Mouse (Mus musculus): ENCODE results near the gene Lcp2.

The Lcp2 gene

GRCm38 (mm10) chr11:34046767-34047541 is at the start of gene Lcp2:
Gene Lcp2 (plus strand): TSS chr11:34046920.
- DNase-seq (ENCODE audit: low spot score): no peak

DNA sequence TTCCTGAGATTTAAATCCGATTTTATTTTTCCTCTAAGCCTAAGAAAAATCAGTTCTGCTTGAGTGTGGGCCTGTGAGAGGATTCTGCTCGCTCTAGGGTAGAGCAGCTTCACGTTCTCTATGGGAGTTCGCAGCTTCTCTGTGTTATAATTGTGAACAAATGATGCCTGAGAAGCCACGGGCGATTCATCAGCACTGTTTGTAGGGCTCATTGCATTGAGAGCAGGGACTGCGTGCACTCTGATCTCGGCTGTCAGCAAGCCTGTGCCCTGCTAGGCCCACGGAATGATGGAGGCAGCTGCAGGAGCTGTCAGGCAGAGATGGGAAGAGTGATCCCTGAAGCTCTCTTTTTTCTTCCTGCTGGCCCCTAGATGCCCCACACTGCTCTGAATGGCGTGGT is 48.5 kb upstream of the Lcp2 start:
- DNase-seq (ENCODE audit: low spot score): no peak

DNA sequence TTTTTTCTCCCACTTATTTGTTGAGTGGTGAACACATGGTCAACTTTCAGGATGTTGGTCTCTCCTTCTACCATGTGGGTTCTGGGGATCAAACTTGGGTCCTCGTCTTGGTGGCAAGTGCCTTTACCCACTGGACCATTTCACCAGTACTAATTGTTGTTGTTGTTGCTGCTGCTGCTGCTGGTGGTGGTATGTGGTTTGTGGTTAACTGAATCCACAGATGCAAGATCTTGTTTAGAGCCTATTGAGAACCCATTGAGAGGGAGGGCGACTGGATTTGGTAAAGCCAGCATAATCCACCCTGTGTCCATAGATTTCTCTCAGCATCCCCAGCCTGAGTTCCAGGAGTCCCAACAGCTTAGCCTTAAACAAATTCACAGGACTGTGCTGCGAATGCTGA is 46.3 kb upstream of the Lcp2 start:
- DNase-seq (ENCODE audit: low spot score): no peak

GRCm38 (mm10) chr11:34001938-34002592 is 44.7 kb upstream of the Lcp2 start:
- no peak for DNase-seq (ENCODE audit: low spot score)

- DNase-seq (ENCODE audit: low spot score): no peak
Measured at GRCm38 (mm10) chr11:34002593-34002965, 44.1 kb upstream of the Lcp2 start.

DNA sequence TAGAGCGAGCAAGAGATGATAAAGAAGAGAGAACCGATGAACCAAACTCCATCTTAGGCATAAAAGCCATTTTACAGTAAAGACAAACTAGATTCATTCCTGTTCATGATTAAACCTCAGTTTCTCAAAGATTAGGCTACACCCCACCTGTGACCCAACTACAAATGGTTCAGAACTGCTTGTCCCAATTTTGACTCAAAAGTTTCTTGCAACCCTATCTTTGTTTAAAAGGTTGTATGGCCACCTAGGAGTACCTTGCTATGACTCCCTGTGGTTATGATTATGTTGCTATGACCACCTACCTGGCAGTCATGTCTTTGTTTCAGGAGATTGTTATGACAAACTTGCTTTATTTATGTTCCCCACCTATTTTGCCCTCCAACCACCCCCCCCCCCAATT is 39.1 kb upstream of the Lcp2 start:
- DNase-seq (ENCODE audit: low spot score): no peak

GRCm38 (mm10) chr11:34008214-34008613 is 38.5 kb upstream of the Lcp2 start:
- DNase-seq (ENCODE audit: low spot score): no peak

- DNase-seq (ENCODE audit: low spot score): peak; percentile 64
Measured at GRCm38 (mm10) chr11:34008702-34009101, 38.0 kb upstream of the Lcp2 start.

- DNase-seq (ENCODE audit: low spot score): no peak
Measured at GRCm38 (mm10) chr11:34009316-34010087, 37.2 kb upstream of the Lcp2 start.

DNA sequence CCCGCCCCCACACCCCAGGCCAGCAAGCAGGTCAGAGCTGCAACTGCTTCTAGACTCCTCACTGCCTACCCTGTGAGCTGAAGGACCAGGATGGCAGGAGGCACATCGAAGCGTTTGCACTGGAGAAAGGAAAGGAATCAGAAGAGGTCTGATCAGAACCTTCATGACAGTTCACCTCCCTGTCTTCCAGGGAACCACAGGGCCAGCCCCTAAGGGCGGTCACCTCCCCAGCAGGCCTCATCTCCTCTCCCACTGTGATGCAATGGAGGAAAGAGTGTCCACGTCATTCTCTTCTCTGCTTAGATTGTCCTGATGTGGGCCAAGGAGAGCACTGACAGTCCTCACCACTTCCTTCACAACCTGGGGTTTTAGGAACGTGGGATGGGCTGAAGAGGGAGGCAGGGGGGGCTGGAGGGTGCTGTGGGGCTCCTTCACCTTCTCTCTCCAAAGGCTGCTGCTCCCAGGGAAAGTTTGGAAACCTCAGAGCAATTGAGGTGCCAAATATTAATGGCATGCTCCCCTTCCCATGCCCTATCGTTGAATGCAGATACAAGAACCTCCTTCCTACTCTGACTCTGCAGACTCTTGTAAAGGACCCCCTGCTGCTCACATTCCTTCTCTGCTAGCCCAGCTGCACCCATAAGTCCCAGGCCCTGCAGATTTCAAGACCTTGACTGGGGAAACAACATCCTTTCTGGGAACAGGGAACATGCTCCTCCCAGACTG is 36.4 kb upstream of the Lcp2 start:
- DNase-seq (ENCODE audit: low spot score): no peak

GRCm38 (mm10) chr11:34010859-34011172 is 35.9 kb upstream of the Lcp2 start:
- no peak for DNase-seq (ENCODE audit: low spot score)

- DNase-seq (ENCODE audit: low spot score): no peak
Measured at GRCm38 (mm10) chr11:34012007-34012652, 34.6 kb upstream of the Lcp2 start.

DNA sequence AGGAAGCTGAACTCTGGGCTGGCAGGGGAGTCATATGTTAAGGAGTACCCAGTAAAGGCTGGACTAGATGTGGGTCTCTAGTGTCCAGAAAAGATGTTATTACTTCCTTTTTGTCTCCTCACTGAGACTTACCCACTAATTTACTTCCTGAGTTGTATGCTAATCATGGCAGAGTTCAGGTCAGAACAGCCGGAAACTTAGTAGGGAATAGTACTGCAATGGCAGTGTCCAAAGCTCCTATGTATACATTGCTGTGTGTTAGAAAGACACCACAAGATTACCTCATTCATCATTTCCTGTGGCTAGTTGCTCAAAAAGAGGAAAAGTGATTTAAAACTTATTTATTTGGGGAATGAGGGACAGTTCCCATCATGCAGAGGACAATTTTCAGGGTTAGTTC is 21.6 kb upstream of the Lcp2 start:
- DNase-seq (ENCODE audit: low spot score): no peak

DNA sequence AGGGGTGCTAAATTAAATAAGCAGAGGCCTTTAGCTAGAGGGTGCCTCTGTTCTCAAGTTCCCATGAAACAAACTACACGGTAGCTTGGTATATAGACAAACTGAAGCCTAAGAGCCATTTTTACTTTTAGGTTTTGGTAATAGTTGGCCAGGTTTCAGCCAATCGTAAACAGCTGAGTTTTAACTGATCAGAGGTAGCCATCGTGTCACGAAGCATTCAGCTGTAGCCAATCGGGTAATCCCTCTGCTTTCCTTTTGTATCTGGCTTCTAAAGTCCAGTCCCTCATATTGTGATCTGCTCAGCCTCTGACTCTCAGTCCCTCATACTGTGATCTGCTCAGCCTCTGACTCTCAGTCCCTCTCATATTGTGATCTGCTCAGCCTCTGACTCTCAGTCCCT is 17.1 kb upstream of the Lcp2 start:
- DNase-seq (ENCODE audit: low spot score): no peak

DNA sequence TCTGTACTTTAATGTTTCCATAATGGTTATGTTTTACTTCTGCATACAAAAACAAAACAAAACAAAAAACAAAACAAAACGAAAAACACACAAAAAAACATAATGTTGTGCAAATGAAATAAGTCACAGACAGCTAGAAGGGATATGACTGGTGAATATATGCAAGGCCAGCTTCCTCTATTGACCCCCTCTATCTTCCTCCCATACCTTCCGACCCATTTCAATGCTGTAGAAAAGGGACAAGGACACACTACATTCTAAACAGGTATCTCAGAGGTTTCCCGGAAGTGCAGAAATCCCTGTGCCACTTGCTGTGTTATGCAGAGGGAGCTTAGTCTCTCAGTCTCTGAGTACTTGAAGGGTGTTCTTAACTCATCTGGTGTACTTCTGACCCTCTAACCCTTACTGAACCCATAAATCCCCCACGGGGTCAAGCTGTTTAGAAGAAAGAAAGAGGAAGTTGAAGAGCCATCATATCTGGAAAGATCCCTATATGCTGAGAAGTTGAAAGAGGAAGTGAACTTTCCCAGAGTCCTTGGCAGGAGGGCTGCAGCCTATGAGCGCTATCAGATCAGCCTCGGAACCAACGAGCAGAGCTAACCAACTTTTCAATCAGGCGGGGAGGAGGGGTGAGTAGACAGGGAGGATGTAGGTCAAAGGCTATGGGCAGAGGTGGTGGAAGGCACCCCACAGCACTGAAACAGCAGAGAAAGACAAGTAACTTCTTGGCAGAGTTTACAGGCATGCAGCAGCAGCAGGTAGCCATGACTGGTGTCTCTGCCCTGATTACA is 15.5 kb upstream of the Lcp2 start:
- no peak for DNase-seq (ENCODE audit: low spot score)

DNA sequence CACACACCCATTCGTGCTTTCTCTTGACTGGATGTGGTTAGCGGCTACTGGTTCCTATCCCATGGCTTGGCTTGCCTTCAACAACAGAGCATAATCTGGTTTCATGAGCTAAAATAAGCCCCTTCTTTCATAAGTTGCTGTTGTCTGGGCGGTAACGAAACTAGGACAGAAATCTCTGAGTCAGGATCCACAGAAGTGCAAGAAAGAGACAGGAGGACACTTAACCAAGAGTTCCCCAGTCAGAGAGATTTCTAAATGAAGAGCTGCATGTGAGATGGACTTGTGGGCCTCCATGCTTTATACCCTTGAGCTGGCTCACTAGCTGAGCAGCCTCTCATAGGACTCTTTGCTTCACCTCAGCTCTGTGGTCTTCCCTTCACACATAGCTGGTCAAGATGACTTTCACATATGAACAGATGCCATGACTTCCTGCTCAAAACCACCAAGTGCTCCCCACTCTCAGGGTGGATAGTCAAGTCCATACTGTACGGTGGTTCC is 12.7 kb upstream of the Lcp2 start:
- no peak for DNase-seq (ENCODE audit: low spot score)

GRCm38 (mm10) chr11:34034794-34035193 is 11.9 kb upstream of the Lcp2 start:
- DNase-seq (ENCODE audit: low spot score): no peak

DNA sequence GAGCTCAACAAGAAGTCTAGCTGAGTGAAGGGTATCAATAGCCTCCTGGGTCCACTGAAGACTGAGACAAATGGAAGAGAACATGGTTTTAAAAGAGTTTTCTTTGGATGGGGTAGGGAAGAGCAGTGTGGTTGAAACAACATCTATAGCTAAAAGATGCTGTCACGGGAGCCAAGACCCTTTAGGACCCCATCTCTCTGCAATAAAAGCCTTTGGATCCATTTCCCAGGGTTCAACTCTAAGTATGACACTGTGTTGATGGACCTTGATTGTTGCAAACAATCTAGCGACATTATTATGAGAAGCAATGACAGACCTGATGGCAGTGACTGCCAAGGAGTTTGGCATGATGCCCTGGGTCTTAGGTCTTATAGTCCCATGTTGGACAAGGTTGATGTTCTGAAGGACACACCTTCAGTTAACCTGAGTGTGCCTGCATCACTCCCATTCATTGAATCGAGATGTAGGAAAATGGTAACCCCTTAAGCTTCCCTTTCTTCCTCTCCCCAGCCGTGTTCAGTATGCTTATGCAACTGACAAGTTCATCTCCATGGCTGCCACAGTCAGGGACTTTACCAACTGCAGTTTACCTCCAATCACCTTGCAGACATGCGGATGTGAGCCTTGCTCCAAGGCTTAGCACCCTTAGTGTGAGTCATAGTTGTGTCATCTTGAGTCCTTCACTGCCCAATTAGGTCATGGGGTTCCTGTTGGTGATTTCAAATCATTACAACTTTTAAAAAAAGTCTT is 10.6 kb upstream of the Lcp2 start:
- DNase-seq (ENCODE audit: low spot score): no peak

GRCm38 (mm10) chr11:34040061-34040460 is 6.7 kb upstream of the Lcp2 start:
- no peak for DNase-seq (ENCODE audit: low spot score)

GRCm38 (mm10) chr11:34042808-34043207 is 3.9 kb upstream of the Lcp2 start:
- no peak for DNase-seq (ENCODE audit: low spot score)

Data from testis, postnatal 14 days (tissue).